15 mouse cellular contexts compared by ENCODE assay signal in the genomic region with DNA sequence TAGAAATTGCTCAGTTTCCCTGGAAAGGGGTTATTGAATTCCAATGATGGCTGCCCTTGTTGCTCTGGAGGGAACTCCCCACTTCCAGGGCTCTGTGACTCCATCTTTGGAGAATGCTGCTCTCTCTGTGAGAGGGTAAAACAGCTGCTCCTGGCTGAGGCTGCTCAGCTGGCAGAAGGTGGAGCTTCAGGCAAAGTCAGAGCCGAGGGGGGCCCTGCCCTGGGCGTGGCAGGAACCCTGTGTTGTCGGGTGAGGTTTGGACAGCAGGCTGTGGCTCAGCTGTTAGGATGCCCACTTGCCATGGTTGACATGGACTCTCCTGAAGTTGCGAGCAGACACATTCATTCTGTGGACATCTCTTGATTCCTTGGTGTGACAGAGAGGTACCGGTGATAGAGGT. TPM values are rescaled to one million over a fixed set of nuclear protein-coding genes. Genes with fewer than 3 reads are reported as not detected.
DNase-seq lines count a peak whose midpoint lies in the region; ATAC-seq and TF ChIP-seq lines count a peak whose summit lies in the region.
"Had no signal": no experiment of that assay in that cellular context is flagged by ENCODE, and none has a peak within 500 bp of the region (broad histone marks: within the 10 kb centered on the region; RNA-seq: fewer than 3 reads in every experiment).

No protein-coding gene starts in this region.

- intact Hi-C loops in heart, postnatal 25 days (cut with DNase I): no loop called here

- no peak overlapping the region for H3ac ChIP-seq in myocyte (ENCODE audit: control insufficient read depth, insufficient read length)

- H3K27ac ChIP-seq in heart, embryonic 10.5 days: peak overlapping the region; percentile 78; the same call in 1 of the 2 replicates
- H3K27ac ChIP-seq in heart, postnatal 0 days (ENCODE audit: low read depth): peak overlapping the region; percentile 96
- H3K27ac ChIP-seq: forebrain, embryonic 13.5 days; midbrain, embryonic 15.5 days had no signal

- no peak overlapping the region for H3K4me3 ChIP-seq in heart, embryonic 10.5 days
- no peak overlapping the region for H3K4me3 ChIP-seq in heart, postnatal 0 days (ENCODE audit: low read depth, low read length)
- H3K4me3 ChIP-seq in myocyte: no peak overlapping the region
- H3K4me3 ChIP-seq: forebrain, embryonic 13.5 days; midbrain, embryonic 15.5 days had no signal

- H3K4me1 ChIP-seq in heart, embryonic 10.5 days: peaks cover 75% of the 10 kb centered on the region
- peaks cover 83% of the 10 kb centered on the region for H3K4me1 ChIP-seq in heart, postnatal 0 days (ENCODE audit: control insufficient read depth, insufficient read depth)

- H3K27me3 ChIP-seq in heart, embryonic 10.5 days (ENCODE audit: insufficient read depth, poor library complexity, severe bottlenecking): no peaks in the 10 kb centered on the region
- no peaks in the 10 kb centered on the region for H3K27me3 ChIP-seq in heart, postnatal 0 days (ENCODE audit: control insufficient read depth, insufficient read depth, low read length)
- no peaks in the 10 kb centered on the region for H3K27me3 ChIP-seq in myocyte (ENCODE audit: control insufficient read depth, insufficient read depth, insufficient read length)
- H3K27me3 ChIP-seq: forebrain, embryonic 13.5 days; midbrain, embryonic 15.5 days had no signal

- no peak for DNase-seq in heart, embryonic 10.5 days (ENCODE audit: low spot score)
- no peak for DNase-seq in heart, postnatal 25 days (ENCODE audit: low spot score)
- peak; percentile 25 to 52 for DNase-seq in lung, adult 18-20 months
- no peak for DNase-seq in lung, postnatal 10 days
- DNase-seq in heart, postnatal 0 days (ENCODE audit: low spot score): no peak
- DNase-seq in kidney, postnatal 10 days: no peak
- DNase-seq in spleen, postnatal 4 days (ENCODE audit: low spot score in 2 of 2): no peak
- DNase-seq: kidney, adult 8-10 months; liver; lung, postnatal 14 days; thymus, postnatal 36 days had no signal

- TF ChIP-seq CTCF in heart, postnatal 0 days (IDR thresholded peaks at IDR 0.05; ENCODE audit: low read depth): no peak

- TF ChIP-seq POLR2A in myocyte (IDR thresholded peaks at IDR 0.05; ENCODE audit: insufficient read length, low read depth): peak; percentile 48

- no peak overlapping the region for H3K9ac ChIP-seq in heart, postnatal 0 days (replicated peaks; ENCODE audit: low read depth, low read length)
- H3K9ac ChIP-seq: forebrain, embryonic 13.5 days; midbrain, embryonic 15.5 days had no signal

- no peak overlapping the region for H3K4me2 ChIP-seq in heart, postnatal 0 days (ENCODE audit: low read depth, low read length)
- peak overlapping the region; percentile 59 for H3K4me2 ChIP-seq in myocyte (ENCODE audit: low read depth)
- H3K4me2 ChIP-seq: forebrain, embryonic 13.5 days; midbrain, embryonic 15.5 days had no signal

- 63% methylated on average over 5 of the region's 5 CpGs for WGBS in heart, embryonic 10.5 days
- WGBS in heart, postnatal 0 days: 46% methylated on average over 5 of the region's 5 CpGs

- no peak for ATAC-seq in heart, postnatal 0 days (ENCODE audit: insufficient read depth, low read depth)
- ATAC-seq: CD4-positive, CD25-positive, alpha-beta regulatory T cell, adult 4 months; forebrain, embryonic 13.5 days; midbrain, embryonic 15.5 days had no signal

- H3K36me3 ChIP-seq in heart, embryonic 10.5 days: no peaks in the 10 kb centered on the region
- no peaks in the 10 kb centered on the region for H3K36me3 ChIP-seq in heart, postnatal 0 days (replicated peaks; ENCODE audit: control insufficient read depth, insufficient read depth, low read length)
- H3K36me3 ChIP-seq in myocyte (ENCODE audit: control insufficient read depth, insufficient read depth): no peaks in the 10 kb centered on the region
- H3K36me3 ChIP-seq: midbrain, embryonic 15.5 days had no signal

- no peak for TF ChIP-seq EP300 in heart, postnatal 0 days (IDR thresholded peaks at IDR 0.05; ENCODE audit: low read depth)

- H3K9me3 ChIP-seq in heart, embryonic 10.5 days: no peaks in the 10 kb centered on the region
- H3K9me3 ChIP-seq in heart, postnatal 0 days (replicated peaks; ENCODE audit: control insufficient read depth, low read length): no peaks in the 10 kb centered on the region
- H3K9me3 ChIP-seq: forebrain, embryonic 13.5 days; midbrain, embryonic 15.5 days had no signal

- H3K79me2 ChIP-seq in myocyte (ENCODE audit: control insufficient read depth, insufficient read depth): peaks cover 72% of the 10 kb centered on the region

TF ChIP-seq in myocyte, 11 proteins besides CTCF, POLR2A, EP300 and RAD21:
- TF ChIP-seq SRF (IDR thresholded peaks at IDR 0.05; ENCODE audit: control insufficient read depth, insufficient read length, low read depth): no peak
- peak; percentile 89 to 99 (median 94) for TF ChIP-seq MYOG (IDR thresholded peaks at IDR 0.05; ENCODE audit: control insufficient read depth in 1 of 3, insufficient read depth in 1 of 3, insufficient read length in 2 of 3, low read depth in 2 of 3)
- peak; percentile 37 for TF ChIP-seq POLR2AphosphoS2 (IDR thresholded peaks at IDR 0.05; ENCODE audit: insufficient read length, low read depth)
- no peak for TF ChIP-seq USF1 (IDR thresholded peaks at IDR 0.05; ENCODE audit: low read depth)
- peak; percentile 97 for TF ChIP-seq TCF12 (IDR thresholded peaks at IDR 0.05; ENCODE audit: insufficient read depth, poor library complexity, severe bottlenecking)
- TF ChIP-seq REST (IDR thresholded peaks at IDR 0.05; ENCODE audit: insufficient read depth, insufficient read length): no peak
- no peak for TF ChIP-seq MAX (IDR thresholded peaks at IDR 0.05; ENCODE audit: low read depth)
- peak; percentile 90 to 99 (median 92) for TF ChIP-seq MYOD1 (IDR thresholded peaks at IDR 0.05; ENCODE audit: control insufficient read depth in 1 of 3, insufficient read length in 2 of 3, low read depth in 2 of 3)
- peak; percentile 83 for TF ChIP-seq TCF3 (IDR thresholded peaks at IDR 0.05; ENCODE audit: insufficient read length, low read depth)
- TF ChIP-seq CEBPB (IDR thresholded peaks at IDR 0.05; ENCODE audit: insufficient read depth, poor library complexity, severe bottlenecking): no peak
TF ChIP-seq in myocyte: peak in this region for 5.

RNA-seq across cellular contexts. Expression of gene Trak1, which starts 49.3 kb away (rescaled TPM):
- polyA plus RNA-seq in heart, embryonic 10.5 days (2016; fragmentation: Nextera tagmentation; extraction: Ambion mirVana): 18.2 and 24.1 TPM in 2 replicates
- 100 to 1,000 TPM; 309 to 322 TPM for total RNA-seq in heart, postnatal 25 days (2021)
- total RNA-seq in heart, postnatal 0 days (2014; rRNA removed; ENCODE audit: low replicate concordance): 113 and 120 TPM in 2 replicates
- polyA plus RNA-seq in heart, postnatal 0 days (2015; fragmentation: Nextera tagmentation; extraction: Ambion mirVana): 53.5 and 59.3 TPM in 2 replicates
- polyA plus RNA-seq in myocyte (2012; fragmentation: generic; extraction: Trizol): 60.8 TPM

Comparison
In these comparisons a context has a peak if more than half of its experiments do, and no peak if none do; other contexts are left out.
1. DNase-seq: peak in lung, adult 18-20 months (2 of 2); none in heart, embryonic 10.5 days (single experiment), heart, postnatal 25 days (single experiment), lung, postnatal 10 days (single experiment), heart, postnatal 0 days (single experiment), kidney, postnatal 10 days (single experiment) and spleen, postnatal 4 days (0 of 2).